Mouse (Mus musculus): ENCODE measurements around the gene Gm10985.

The Gm10985 gene

DNA sequence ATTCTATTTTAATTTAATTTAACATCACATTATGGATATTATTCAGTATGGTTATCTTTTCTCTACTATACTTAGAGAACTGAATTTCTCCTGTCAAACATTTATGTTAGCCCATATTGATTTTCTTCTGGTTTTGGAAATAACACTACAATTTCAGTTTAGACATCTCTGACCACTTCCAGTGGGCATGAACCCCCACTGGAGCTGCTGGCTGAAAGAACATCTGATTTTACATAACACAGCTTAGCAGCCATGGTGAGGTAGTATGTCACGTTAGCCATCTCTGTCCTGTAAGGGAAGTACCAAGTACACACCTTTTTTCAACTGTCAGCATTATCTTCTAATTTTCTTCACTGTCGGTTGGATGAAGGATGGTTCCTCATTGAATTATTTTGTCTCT lies at the start of gene Gm10985:
TSS of gene Gm10985 (plus strand) at position 301 of the 400 bp plus-strand sequence.
- in situ Hi-C loops (cut with MboI) = no loop called here

DNA sequence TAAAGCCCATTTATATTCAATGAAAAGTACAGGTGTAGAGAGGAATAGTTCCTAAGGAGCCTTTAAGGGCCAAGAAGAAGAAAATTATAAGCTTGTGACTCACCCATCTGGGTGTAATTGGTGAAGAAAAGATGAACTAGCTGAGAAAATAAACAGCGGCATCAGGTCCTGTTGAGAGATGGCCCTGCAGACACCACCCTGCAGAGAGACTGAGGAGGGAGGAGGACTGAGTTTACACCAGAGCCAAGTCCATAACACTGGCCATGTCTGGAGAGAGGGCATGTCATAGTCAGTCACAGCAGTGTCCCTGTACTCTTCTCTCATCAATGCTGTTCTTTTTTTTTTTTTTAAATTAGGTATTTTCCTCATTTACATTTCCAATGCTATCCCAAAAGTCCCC lies 48.0 kb upstream of the Gm10985 start:
- in situ Hi-C loops (cut with MboI) = no loop called here

DNA sequence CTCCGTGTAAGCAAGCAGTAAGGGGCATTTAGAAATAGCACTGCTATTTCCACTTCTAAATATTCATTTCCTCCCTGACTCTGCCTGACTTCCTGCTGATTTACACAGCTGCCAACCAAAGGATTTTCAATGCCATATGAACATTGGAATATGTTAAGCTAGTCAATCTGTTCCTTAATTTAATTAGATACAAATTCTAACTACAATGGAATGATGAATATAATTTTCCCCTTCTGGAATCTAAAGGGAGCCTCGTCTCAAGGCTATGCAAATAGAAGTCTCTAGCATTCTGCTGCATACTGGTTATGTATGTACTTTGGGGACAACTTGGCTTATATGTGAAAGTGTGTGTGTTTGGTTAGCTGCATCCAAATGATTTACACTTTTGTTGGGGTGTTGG lies 45.2 kb upstream of the Gm10985 start:
- in situ Hi-C loops (cut with MboI) = no loop called here

DNA sequence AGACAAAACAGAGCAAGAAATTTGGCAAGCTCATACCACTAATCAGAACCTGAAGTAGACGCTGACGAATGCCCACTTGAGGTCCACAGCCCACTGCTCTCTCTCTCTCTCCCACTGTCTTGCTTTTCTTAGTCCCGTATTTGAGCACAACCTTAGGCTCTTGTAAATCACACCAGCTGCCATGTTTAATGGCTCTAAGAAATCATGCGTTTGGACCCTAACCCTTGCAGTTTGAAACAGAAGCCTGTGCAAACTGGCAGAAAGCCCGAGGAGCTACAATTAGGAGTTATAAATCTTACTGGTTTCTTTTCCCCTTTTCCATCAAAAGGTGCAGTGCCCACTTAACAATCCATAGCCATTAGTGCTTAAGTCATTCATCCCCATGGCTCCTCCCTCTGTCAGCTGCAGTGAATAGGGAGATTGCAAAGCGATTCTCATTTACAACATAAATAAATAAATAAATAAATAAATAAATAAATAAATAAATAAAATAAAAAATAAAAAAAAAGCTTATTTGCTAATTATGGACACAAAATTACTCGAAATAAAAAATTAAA lies 31.4 kb upstream of the Gm10985 start:
- in situ Hi-C loops (cut with MboI) = no loop called here

DNA sequence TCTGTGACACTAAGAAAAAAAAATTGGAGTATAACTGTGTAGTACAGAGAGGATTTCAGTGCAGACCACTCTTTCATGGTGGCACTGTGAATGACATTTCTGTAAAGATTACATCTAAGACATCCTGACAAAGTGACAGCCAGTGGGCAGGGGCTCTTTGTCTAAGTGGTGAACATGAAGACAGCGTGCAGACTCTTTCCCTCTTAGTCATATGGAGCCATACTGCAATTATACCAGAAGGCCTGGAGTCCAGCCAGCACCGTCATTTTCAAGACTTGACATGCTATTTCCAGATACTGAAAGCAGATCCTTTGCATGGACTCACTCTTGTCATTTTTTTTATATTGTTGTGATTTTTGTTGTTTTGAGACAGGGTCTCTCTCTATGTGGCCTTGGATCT lies 10.6 kb upstream of the Gm10985 start:
- in situ Hi-C loops (cut with MboI) = no loop called here

DNA sequence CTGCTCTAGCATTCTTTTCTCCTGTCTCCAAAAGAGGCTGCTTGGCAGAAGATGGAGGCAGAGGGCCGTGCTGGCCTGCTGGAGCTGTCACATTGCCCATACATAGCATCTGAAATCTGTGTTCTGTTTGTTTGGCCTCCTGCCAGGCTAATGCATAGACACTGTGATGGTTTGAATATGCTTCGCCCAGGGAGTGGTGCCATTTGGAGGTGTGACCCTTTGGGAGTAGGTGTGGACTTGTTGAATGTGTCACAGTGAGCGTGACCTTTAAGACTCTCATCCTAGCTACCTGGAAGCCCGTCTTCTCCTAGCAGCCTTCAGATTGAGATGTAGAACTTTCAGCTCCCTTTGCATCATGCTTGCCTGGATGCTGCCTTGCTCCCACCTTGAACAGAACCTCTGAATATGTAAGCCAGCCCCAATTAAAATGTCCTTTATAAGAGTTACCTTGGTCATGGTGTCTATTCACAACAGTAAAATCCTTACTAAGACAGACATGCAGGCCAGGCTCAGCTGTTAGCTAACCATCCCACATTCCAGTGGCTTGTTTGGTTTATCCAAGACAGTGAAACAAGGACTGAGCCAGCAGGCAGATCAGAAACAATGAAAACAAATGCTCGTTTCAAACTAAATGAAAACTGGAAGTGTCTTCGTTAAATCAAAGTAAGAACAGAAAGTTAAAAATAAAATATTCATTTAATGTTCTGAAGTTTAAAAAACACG lies 1.5 kb downstream of the Gm10985 start:
- in situ Hi-C loops (cut with MboI) = no loop called here

DNA sequence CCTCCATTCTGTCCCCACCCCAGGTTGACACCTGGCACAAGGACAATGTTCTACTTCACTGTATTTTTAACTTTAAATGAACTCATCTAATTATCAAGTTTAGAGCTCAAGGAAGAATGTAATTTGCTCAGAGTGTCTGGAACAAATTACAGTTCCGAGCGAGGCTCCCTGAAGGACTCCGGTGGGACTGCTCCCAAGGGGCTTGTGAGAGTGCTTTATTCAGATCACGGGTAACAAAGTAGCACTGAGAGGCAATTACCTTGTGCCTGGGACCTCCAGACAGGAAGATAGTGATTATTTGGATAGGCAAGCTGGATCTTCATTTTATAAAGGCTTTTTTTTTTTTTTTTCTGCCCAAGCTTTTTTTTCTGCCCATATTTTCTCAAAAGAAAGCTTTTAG lies 2.8 kb downstream of the Gm10985 start:
- in situ Hi-C loops (cut with MboI) = no loop called here

DNA sequence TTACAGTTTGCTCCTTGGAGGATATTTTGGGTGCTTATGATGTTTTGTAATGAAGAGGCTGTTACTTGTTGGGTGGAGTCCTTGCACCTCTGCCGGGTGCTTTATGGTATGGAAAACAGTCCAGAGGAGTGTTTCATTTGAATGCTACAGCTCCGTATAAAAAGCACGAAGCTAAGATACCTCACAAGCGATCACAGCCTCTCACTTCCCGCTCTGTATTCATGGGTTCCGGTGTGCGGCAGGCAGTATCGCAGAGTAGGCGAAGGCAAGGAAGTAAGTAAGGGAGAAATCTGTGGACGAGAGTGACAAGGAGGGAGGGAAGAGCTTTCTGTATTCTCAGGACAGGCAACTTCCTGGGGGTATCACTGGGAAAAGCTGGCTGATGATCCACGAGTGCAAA lies 3.4 kb downstream of the Gm10985 start:
- in situ Hi-C loops (cut with MboI) = no loop called here

DNA sequence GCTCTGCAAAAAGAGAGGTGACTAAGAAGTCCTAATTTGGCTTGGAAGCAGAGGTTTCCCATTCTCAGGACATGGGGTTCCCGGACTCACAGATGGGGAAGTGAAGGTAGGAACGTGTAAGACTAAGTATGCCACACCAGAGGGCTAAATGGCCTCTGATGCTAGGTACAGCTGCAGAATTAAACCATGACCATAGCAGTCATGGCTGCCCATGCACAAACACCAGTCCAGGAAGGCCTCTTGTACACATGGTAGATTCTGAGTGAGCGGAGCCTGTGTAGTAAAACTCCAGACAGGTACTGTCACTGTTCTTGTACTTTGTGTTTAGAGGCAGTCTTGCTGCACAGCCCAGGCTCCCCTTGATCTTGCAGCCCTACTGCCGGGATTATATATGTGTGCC lies 9.4 kb downstream of the Gm10985 start:
- in situ Hi-C loops (cut with MboI) = no loop called here

DNA sequence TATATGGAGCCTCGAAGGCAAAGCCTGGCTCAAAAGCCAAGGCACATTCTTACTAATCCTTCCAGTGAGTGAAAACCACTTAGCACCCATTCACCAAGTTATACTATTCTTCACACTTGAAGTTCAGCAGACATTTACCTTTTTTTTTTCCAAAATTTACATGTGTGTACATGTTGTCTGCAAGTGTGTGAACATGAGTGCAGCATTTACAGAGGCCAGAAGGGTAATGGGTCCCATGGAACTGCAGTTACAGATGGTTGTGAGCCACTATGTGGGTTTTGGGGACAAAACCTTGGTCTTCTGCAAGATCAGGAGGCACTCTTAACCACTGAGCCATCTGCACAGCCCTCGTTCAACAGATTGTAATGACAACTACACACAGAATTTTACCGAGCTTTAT lies 9.9 kb downstream of the Gm10985 start:
- in situ Hi-C loops (cut with MboI) = no loop called here

DNA sequence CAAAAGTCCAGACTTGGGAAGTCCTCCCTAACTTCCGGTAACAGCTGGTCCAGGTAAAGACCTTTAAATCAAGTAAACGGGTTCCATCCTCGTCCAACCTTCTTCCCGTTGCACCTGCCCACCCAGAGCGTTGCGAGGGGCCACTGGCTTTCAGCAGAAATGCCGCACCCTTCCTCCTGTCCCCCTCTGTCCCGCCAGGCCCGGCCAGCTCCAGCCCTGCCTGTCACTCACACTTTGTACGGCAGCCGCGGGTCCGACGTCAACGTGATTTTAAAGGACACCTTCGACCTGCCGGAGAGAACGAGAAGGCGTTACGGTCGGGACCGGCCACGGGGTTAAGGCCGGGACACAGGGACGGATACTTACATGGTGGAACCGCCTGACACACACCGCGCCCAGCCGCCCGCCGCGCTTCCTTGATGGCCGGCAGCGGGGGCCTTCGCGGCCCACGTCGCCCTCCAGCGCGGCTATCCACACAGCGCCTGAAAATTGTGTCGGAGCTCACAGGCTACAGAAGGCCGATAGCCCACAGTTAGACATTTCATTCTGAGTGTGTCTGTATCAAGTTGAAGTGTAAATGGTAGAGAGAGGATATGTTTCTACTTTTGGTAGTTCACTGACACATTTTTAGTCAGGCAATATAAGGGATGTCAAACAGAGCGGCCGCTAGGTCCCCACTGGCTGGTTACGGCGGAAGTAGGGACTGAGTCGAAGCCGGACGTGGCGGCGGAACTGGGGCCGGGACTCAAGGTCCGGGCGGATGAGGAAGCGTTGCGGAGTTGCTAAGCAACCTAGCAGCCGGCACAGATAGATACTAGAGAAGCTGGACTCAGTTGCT lies 18.7 kb downstream of the Gm10985 start, which contains the start of gene Ufm1:
TSS of gene Ufm1 (minus strand) at position 448 of the 838 bp plus-strand sequence.
- in situ Hi-C loops (cut with MboI) = no loop called here

DNA sequence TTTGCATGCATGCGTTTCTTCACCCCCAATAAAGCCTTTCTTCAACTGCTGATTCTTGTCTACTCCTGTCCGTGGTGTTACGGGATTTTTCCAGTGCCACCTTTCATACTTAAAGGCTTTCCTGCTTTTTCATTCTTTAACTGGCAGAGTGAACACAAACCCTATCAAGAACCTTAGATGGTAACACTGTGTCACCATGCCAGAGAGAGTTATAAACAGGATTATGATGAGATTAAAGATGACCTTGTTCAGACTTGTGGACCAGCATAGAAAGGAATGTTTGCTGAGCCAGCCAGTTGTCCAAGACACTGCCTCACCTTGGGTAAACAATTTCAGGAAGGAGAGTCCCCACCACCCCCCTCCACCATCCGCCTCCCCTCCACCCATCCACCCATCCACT lies 23.3 kb downstream of the Gm10985 start:
- in situ Hi-C loops (cut with MboI) = no loop called here

DNA sequence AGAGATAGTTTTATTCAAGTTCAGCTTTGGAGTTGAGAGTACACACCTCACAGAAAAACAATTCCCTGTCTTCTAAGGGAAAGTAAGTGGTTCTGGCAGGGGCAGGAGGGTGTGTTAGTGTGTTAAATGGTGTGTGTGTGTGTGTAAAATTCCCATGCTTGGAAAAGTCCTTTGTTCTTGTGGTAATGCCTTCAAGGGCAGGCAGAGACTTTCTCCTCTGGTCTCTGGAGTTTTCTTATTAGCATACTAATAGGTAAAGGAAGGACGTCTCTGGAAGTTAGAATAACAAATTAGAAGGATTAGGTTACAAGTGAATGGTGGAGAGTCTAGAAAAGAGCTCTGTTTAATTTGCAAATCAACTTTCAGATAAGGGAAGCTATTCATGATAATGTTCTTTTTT lies 24.4 kb downstream of the Gm10985 start:
- in situ Hi-C loops (cut with MboI) = no loop called here

DNA sequence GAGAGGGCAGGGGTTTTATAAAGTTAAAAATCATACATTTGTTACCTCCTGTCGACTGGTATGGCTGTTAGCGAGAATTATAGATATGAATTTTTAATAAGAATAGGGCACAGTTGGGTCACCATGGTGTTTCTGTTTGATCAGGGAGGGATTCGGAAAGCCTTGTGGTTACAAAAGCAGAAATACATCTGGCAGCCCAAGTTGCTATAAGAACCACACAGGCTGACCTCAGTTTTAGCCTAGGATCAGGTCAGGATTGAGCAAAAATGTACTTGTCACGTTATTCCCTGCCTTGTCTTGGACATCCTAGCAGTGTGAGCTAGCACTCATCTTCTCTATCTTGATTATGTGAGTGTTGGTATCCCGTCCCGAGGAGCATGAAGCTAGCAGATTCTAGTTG lies 25.6 kb downstream of the Gm10985 start:
- in situ Hi-C loops (cut with MboI) = no loop called here

DNA sequence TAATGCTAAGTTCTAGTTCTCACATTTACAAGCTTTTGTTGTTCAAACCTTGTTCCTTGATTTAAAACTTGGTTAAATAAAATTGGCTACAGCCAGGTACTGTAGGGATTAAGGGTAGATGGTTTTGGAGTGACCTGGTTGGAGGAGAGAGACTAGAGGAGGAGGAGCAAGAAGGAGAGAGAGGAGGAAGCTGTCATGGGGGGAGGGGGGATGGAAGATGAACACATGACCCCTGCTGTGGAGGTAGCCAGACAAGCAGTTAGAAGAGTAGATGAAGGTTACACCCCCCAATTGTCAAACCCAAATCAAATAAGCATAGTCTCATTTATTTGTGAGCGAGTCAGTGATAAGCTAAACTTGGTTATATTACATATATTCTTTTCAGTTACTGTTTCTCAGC lies 26.7 kb downstream of the Gm10985 start:
- in situ Hi-C loops (cut with MboI) = no loop called here

DNA sequence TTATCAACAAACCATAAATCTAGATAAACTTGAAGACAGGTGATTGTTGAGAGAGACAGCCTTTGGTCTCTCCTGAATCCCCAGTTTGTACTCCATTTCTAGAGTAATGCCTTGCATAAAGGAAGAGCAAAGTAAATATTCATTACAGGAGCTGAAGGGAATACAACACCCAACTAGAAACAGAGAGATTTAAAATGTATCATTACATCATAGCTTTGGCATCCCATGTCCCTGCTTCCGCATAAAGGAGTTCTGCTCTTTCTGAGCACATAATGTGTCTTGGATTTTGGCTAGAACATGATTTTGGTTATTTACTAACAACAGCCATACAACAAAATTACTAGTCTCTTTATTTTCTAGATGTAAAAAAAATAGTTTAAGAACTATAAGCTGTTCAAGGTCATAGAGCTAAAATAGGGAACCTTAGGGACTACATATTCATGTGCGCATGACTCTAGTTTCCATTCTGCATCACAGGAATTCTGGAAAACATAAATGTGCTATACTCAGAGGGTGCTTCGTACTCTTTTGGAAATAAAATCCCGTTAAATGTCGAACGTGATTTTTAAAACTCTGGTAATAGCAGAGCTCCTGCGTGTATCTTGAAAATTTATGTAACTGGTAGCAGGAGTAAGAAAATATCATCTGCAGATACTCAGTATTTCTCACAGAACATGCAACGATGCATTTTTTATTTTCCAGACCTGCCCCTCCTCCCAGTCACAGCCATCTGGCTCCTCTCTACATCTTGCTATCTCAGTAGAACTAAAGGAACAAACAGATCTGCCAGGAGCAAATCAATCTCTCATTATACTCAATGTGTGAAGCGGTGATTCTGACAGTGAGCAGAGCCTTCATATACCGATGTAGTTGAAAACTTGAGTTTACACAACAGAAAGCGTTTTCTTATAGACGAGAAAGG lies 46.0 kb downstream of the Gm10985 start:
- in situ Hi-C loops (cut with MboI) = no loop called here

Measured in mature B cell (primary cell).